Mouse (Mus musculus): ENCODE measurements around the gene Lhfpl2.

Lhfpl2 gene

GRCm38 (mm10) chr13:94149006-94149405 is 91.4 kb downstream of the Lhfpl2 start:
- DNase-seq = no peak

- DNase-seq = no peak
Measured at GRCm38 (mm10) chr13:94149781-94150180, 92.2 kb downstream of the Lhfpl2 start.

- DNase-seq = no peak
Measured at GRCm38 (mm10) chr13:94151308-94151707, 93.7 kb downstream of the Lhfpl2 start.

- no peak for DNase-seq
Measured at GRCm38 (mm10) chr13:94152836-94153235, 95.2 kb downstream of the Lhfpl2 start.

- DNase-seq = no peak
Measured at GRCm38 (mm10) chr13:94153658-94154057, 96.1 kb downstream of the Lhfpl2 start.

DNA sequence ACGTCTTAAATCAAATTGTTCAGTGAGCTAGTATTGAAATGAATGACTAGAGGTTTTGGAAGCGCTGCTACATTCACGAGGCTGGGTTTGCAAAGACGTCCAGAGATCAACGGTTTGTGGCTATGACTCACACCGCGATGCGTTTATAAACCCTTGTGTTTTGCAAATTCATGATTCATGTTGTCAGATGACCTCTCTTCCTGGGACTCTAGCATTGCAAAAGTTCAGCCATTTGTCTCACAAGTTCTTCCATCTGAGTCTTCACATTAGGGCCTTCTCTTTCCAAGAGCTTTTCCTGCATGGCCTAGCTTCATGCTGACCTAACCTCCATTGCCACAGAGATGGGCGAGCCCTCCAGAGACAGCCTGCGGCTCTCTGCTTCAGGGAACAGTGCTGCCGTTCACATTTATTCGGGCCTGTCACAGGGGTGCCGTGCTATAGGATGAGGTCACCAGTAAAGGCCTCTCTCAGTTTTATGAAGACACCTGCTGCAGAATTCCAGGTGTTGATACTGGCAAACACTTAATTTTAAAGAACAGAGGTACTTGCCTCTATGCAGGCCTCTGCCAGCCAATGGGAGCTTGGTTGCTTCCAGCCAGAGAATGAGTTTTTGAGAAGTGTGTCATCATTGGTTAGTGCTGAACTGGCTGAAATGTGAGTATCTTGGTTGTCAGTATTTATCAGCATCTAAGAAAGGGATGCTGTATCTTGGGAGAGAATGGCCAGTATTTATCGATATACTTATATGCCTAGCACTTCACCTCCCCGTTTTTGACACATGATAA is 97.1 kb downstream of the Lhfpl2 start:
- DNase-seq = no peak

- no peak for DNase-seq
Measured at GRCm38 (mm10) chr13:94155657-94156429, 98.2 kb downstream of the Lhfpl2 start.

GRCm38 (mm10) chr13:94158864-94159477 is 101.4 kb downstream of the Lhfpl2 start:
- no peak for DNase-seq

GRCm38 (mm10) chr13:94159478-94160220 is 102.1 kb downstream of the Lhfpl2 start:
- peak; percentile 50 for DNase-seq

GRCm38 (mm10) chr13:94164501-94164900 is 106.9 kb downstream of the Lhfpl2 start:
- DNase-seq = no peak

DNA sequence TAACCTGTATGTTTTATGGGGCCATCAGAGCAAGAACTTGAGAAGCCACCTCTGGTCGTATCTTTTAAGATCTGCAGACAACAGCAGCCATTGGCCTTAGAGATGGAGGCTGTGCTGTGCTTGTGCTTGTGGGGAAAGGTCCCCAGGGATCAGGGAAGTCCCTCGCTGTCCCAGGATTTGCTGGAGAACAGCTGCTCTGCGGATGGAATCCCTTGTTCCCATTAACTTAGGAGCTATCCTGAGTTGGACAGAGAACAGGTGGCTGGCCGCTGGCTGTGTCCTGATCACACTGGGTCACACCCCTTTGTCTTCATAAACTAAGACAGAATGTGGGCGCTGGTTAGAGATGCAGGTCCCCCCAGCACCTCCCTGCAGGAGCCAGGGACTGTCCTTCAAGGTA is 110.7 kb downstream of the Lhfpl2 start:
- no peak for DNase-seq

DNA sequence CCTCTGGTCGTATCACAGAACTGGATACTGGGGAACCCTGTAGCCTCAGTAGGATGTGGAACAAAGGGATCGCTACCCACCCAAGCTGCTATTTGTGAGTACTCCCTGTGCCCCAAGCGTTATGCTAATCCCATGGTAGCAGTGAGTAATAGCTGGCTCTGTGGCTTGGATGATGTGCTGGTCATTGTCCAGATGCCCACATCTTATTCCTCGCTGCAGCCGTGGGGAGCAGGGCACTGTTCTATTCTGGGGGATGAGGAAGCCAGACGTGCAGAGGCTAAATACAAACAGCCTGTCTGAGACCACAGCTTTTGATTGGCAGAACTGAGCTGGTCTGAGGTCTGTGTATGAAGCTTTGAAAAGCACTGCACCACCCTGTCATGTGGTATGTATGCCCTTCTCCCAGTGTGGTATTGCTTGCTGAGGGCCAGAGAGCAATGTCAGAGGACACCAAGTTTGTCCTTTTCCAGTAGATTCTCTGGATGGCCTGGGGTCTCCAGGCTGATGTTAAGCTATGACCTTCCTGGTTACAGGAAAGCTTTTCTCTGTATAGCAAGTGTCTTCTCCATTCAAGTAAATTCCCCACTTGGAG is 111.8 kb downstream of the Lhfpl2 start:
- no peak for DNase-seq

- no peak for DNase-seq
Measured at GRCm38 (mm10) chr13:94171612-94172011, 114.0 kb downstream of the Lhfpl2 start.

DNA sequence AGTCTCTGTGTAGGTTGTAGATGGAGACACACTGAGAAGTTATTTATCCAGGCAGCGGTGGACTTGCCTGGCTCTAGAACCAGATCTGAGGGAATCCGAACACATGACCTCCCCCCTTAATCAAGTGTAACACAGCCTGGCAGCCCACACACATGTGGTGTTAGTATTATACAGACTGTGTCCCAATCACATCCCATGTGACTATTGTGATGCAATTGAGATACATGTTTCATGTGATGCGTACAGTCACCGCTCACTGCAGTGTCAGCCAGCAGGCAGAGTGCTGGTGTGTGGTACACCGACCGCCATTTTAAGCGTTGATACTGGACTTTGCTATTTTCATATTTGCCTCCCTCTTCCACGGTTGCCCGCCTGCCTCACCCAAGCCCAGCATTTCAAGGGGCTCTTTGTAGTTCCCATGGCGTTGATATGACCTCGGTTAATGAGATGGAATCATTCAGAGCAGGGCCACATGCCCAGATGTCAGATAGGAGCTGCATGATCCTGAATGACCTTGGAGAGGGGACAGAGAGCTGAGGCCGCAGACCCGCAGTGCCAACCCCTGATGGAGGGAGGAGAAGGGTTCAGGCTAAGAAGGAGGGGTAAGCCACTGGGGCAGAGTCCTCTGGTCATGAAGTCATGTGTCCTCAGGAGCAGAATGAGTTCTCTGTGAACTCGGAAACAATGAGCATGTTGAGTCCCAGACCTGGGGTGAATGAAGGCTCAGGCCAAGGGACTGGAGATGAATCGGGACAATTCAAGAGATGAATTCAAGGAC is 115.1 kb downstream of the Lhfpl2 start:
- DNase-seq = no peak

- peak; percentile 32 for DNase-seq
Measured at GRCm38 (mm10) chr13:94173633-94174576, 116.3 kb downstream of the Lhfpl2 start.

DNA sequence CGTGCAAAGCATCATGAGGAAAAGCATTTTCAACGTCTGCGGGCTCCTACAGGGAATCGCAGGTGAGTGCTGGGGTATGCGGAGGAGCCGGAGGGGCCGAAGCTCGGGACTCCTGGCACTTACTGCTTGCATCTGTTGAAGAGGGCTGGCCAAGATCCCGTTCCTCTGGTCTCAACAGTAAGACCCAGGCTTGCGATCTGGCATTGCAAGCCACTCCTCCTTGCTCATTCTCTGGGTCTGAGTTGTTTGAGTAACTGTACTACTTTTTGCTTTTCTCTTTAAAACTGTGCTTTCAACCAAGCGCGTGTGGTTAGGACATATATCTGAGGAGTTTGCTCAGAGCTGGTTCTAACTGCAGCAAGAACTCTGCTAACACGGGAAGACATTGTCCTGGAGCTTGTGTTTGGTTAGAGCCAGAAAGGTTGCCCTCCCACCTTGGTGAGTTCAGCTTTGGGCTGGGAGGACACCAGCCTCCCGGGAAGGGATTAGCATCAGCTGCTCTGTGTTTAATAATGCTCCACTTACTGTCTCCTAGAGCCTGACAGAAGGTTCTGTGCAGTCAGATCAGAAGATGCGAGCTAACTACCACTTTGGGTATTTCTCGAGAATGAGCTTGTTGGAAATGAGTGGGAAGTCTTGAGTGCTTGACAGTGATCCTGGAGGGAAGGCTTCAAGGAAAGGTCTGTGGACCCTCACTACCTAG is 117.1 kb downstream of the Lhfpl2 start:
- no peak for DNase-seq

GRCm38 (mm10) chr13:94175379-94176050 is 117.9 kb downstream of the Lhfpl2 start:
- DNase-seq = no peak

DNA sequence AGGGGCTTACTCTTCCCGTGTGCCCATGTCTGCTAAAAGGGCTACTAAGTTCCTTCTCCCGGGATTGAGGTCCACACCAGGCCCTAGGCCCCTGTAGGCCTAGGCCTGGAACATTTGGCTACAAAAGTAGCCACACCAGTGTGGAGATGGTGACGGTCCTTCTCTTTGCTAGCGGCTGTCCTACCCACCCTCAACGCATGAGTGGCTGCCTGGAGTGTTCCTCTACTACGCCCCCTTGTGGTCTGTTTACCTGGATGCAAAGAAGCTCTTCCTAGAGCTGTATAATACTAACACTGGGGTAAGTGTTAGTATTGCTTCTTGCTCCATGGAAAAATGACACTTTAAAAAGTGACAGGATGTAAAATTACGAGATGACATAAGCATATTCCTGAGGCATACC is 119.6 kb downstream of the Lhfpl2 start:
- peak; percentile 32 for DNase-seq

DNA sequence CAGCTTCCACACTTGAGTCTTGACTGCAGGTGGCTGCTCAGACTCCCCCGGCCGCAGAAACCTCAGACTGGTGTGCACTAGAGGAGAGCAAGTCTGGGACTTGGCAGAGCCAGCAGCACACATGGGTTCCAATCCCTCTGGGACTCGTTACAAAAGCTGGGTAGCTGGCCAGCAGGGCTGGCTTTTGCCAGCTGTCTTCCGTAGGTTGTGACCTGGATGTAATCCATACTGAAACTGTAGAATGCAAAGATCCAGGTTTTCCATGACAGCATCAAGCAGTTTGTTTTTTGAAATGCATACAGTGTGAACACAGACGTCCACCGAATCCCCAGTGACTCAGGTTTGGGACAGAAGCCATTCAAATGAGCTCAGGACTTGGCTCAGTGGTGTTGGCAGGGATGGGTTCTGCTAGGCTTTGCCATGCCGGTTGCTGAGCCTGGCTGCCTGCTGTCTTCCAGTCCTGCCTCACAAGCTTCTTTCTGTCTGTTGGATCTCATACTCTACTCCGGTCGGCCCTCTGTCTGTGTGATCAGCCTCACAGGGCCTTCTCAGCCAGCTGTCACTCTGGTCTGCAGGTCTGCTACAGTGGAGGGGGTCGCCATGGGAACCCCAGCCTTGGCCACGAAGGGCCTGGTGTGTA is 120.9 kb downstream of the Lhfpl2 start:
- DNase-seq = no peak

All from kidney, adult 9 months (tissue).